19 mouse cellular contexts compared by ENCODE assay signal in the genomic region with DNA sequence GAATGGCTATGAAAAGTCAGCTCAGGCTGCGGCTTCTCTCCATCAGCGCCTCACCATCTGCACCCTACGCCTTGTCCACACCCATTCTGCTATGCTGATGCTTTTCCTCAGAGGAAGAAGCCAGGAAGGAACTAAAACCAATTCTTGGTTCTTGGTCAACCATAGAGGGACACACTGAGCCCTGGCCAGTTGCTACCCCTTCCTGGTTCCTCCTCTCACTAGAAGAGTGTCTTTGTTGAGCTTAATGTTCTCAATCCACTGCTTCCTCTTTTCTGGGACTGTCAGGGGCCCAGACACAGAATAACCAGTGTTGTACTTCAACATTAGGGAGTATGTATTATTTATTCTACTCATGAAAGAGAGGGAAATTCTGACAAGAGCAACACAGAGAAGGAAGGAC. TPM values are rescaled to one million over a fixed set of nuclear protein-coding genes. Genes with fewer than 3 reads are reported as not detected.
DNase-seq lines count a peak whose midpoint lies in the region; ATAC-seq and TF ChIP-seq lines count a peak whose summit lies in the region.
"Had no signal": no experiment of that assay in that cellular context is flagged by ENCODE, and none has a peak within 500 bp of the region (broad histone marks: within the 10 kb centered on the region; RNA-seq: fewer than 3 reads in every experiment).

No protein-coding gene starts in this region.

- no peak for TF ChIP-seq EP300 in MEL (IDR thresholded peaks at IDR 0.05; ENCODE audit: low read depth in 1 of 2, low read length in 2 of 2)

- TF ChIP-seq POLR2A in MEL (IDR thresholded peaks at IDR 0.05; ENCODE audit: control insufficient read depth in 1 of 2, insufficient read depth in 1 of 2, low read depth in 1 of 2, low read length in 2 of 2, poor library complexity in 1 of 2) = no peak

- 84% methylated on average over 3 of the region's 3 CpGs for WGBS in liver, embryonic 12.5 days (ENCODE audit: insufficient replicate concordance)

- H3K79me2 ChIP-seq in MEL (ENCODE audit: control insufficient read depth, insufficient read depth, low read length, poor library complexity) = no peaks in the 10 kb centered on the region

- no peak for TF ChIP-seq RAD21 in MEL (IDR thresholded peaks at IDR 0.05; ENCODE audit: low read depth, low read length)

- H3K4me1 ChIP-seq in liver, embryonic 12.5 days = peaks cover 38% of the 10 kb centered on the region
- no peaks in the 10 kb centered on the region for H3K4me1 ChIP-seq in MEL (ENCODE audit: control insufficient read depth in 1 of 2, insufficient read depth in 2 of 2, low read length in 2 of 2)
- H3K4me1 ChIP-seq: forebrain, embryonic 13.5 days; limb, embryonic 10.5 days had no signal

- no peak overlapping the region for H3K4me2 ChIP-seq in liver, embryonic 12.5 days
- H3K4me2 ChIP-seq: forebrain, embryonic 13.5 days had no signal

- H3K9me3 ChIP-seq in liver, embryonic 12.5 days (replicated peaks) = no peaks in the 10 kb centered on the region
- no peaks in the 10 kb centered on the region for H3K9me3 ChIP-seq in MEL (replicated peaks; ENCODE audit: insufficient read depth, low read length)
- H3K9me3 ChIP-seq: G1E; limb, embryonic 10.5 days had no signal

- ATAC-seq in liver, embryonic 12.5 days = peak; percentile 28; the same call in 1 of the 2 replicates
- ATAC-seq in hematopoietic stem cell, adult 5-6 weeks (replicated peaks in 1 of 2; ENCODE audit: insufficient read depth in 1 of 2, low FRiP score in 2 of 2, low TSS enrichment in 1 of 2, low read depth in 1 of 2, poor library complexity in 2 of 2, severe bottlenecking in 2 of 2) = peak; percentile 57 to 80
- no peak for ATAC-seq in inflammation-experienced regulatory T-cells, adult 6 months
- ATAC-seq: forebrain, embryonic 13.5 days; hindbrain, embryonic 16.5 days had no signal

- no peak overlapping the region for H3K4me3 ChIP-seq in liver, embryonic 12.5 days
- no peak overlapping the region for H3K4me3 ChIP-seq in MEL (ENCODE audit: control insufficient read depth in 1 of 2, insufficient read depth in 1 of 2, low read depth in 2 of 2, low read length in 2 of 2)
- H3K4me3 ChIP-seq: forebrain, embryonic 13.5 days; heart, adult 2 months; limb, embryonic 10.5 days had no signal

- peaks cover 48% of the 10 kb centered on the region for H3K36me3 ChIP-seq in liver, embryonic 12.5 days
- no peaks in the 10 kb centered on the region; a peak in 1 of 4 replicates for H3K36me3 ChIP-seq in MEL (ENCODE audit: control insufficient read depth in 1 of 2, insufficient read depth in 2 of 2, low read length in 2 of 2)
- H3K36me3 ChIP-seq: G1E had no signal

- H3K9ac ChIP-seq in liver, embryonic 12.5 days = no peak overlapping the region
- no peak overlapping the region for H3K9ac ChIP-seq in MEL (ENCODE audit: control insufficient read depth, low read depth, low read length, poor library complexity, severe bottlenecking)
- H3K9ac ChIP-seq: forebrain, embryonic 13.5 days had no signal

- TF ChIP-seq CTCF in MEL (IDR thresholded peaks at IDR 0.05 in 2 of 3, conservative IDR thresholded peaks at IDR 0.05 in 1 of 3; ENCODE audit: control insufficient read depth in 1 of 3, insufficient read depth in 1 of 3, low read depth in 2 of 3, low read length in 3 of 3, poor library complexity in 1 of 3, severe bottlenecking in 1 of 3) = no peak

- H3K27me3 ChIP-seq in liver, embryonic 12.5 days (replicated peaks) = no peaks in the 10 kb centered on the region
- no peaks in the 10 kb centered on the region for H3K27me3 ChIP-seq in MEL (ENCODE audit: control insufficient read depth in 1 of 2, insufficient read depth in 2 of 2, low read length in 2 of 2)
- H3K27me3 ChIP-seq: forebrain, embryonic 13.5 days had no signal

- DNase-seq in liver (no peak), MEL (ENCODE audit: low read depth, low spot score) (peak; percentile 55)
- DNase-seq in monocyte, adult 2 months (ENCODE audit: low read depth in 1 of 2, low spot score in 2 of 2) = peak; percentile 44 to 62
- DNase-seq in thymus, postnatal 4 days = no peak
- DNase-seq: adrenal gland, adult 8-10 months; cerebellum, adult 9-10 months; embryo, embryonic 11 days; heart, postnatal 10 days; midbrain, embryonic 14.5 days; right cerebral cortex, postnatal 4 days; thymus, postnatal 36 days had no signal

- H3K27ac ChIP-seq in liver, embryonic 12.5 days = no peak overlapping the region
- no peak overlapping the region for H3K27ac ChIP-seq in MEL (ENCODE audit: control insufficient read depth, low read depth, low read length)
- H3K27ac ChIP-seq: forebrain, embryonic 13.5 days; heart, adult 2 months; limb, embryonic 10.5 days had no signal

TF ChIP-seq in MEL, 35 proteins besides CTCF, POLR2A, EP300 and RAD21:
- TF ChIP-seq ETS1 (IDR thresholded peaks at IDR 0.05; ENCODE audit: low read depth, low read length) (no peak), TCF12 (IDR thresholded peaks at IDR 0.05; ENCODE audit: low read depth, low read length) (no peak), ELF1 (IDR thresholded peaks at IDR 0.05; ENCODE audit: low read depth, low read length) (no peak), E2F4 (IDR thresholded peaks at IDR 0.05; ENCODE audit: borderline replicate concordance, low read depth, low read length) (no peak), MAX (IDR thresholded peaks at IDR 0.05; ENCODE audit: low read length) (no peak), MEF2A (IDR thresholded peaks at IDR 0.05; ENCODE audit: extremely low read depth, insufficient replicate concordance, low read depth, low read length, poor library complexity, severe bottlenecking) (no peak), NRF1 (IDR thresholded peaks at IDR 0.05; ENCODE audit: insufficient read depth, low read depth, low read length, poor library complexity, severe bottlenecking) (no peak)
TF ChIP-seq in MEL: peak in this region for 0.

RNA-seq across cellular contexts. Expression of a gene that starts 28.3 kb away (rescaled TPM):
- polyA plus RNA-seq in liver, embryonic 12.5 days (2016; fragmentation: Nextera tagmentation; extraction: Ambion mirVana) = 18.1 and 20.1 TPM in 2 replicates
- total RNA-seq in MEL (2012; rRNA removed) = 5.2 and 5.3 TPM in 2 replicates
- 1 to 10 TPM in 1 of 2 experiments, not detected in 1; 7.6 TPM for polyA plus RNA-seq in MEL (2012; ENCODE audit: insufficient read depth in 1 of 2, insufficient read length in 2 of 2, low read depth in 1 of 2, low replicate concordance in 2 of 2, missing spikeins in 1 of 2)
- total RNA-seq in hematopoietic stem cell, adult 5-6 weeks (2017) = 15.3 and 19.0 TPM in 2 replicates
- 10 to 100 TPM in 2 of 3 experiments, 1 to 10 TPM in 1; 3.8 to 13.2 (median 12.0) TPM for polyA plus RNA-seq in inflammation-experienced regulatory T-cells, adult 6 months (2017; shearing (Covaris generic))

Comparison
In these comparisons a context has a peak if more than half of its experiments do, and no peak if none do; other contexts are left out.
1. DNase-seq: peak in MEL (single experiment) and monocyte, adult 2 months (2 of 2); none in liver (single experiment) and thymus, postnatal 4 days (single experiment).